Mouse (Mus musculus) CH12.LX (cell line): ENCODE measurements around the gene Pde4d.

Source experiments
- EP300 ChIP-seq: IDR thresholded peaks from 2 replicates; pipeline ENCODE4 v1.6.1; 2011; ENCODE audit warnings: low read length, improper control_type of control experiment
- MEF2A ChIP-seq: IDR thresholded peaks from 2 replicates; pipeline ENCODE4 v1.6.1; 2014; ENCODE audit warnings: low read depth, mild to moderate bottlenecking, inconsistent platforms, low read length, improper control_type of control experiment, borderline replicate concordance
- NELFE ChIP-seq: IDR thresholded peaks from 2 replicates; pipeline ENCODE4 v1.6.1; 2011; ENCODE audit warnings: low read depth, low read length, improper control_type of control experiment
- TBP ChIP-seq: conservative IDR thresholded peaks from 2 replicates; pipeline ENCODE4 v1.6.1; 2011; ENCODE audit warnings: low read depth, low read length, improper control_type of control experiment
- ZMIZ1 ChIP-seq: IDR thresholded peaks from 2 replicates; pipeline ENCODE4 v1.6.1; 2012; ENCODE audit warnings: low read depth, mild to moderate bottlenecking, inconsistent platforms, low read length, improper control_type of control experiment

- TF ChIP-seq ZMIZ1 (no peak), EP300 (no peak), TBP (no peak), NELFE (no peak), MEF2A (no peak)
These were observed 149.6 kb downstream of the Pde4d start for GRCm38 (mm10) chr13:108599186-108599900.
